Mouse (Mus musculus) cerebellum, adult 9-11 months (tissue): ENCODE measurements at regions not wholly inside any gene's neighbourhood (a gene's known extent, or its start where the extent isn't known, plus 50 kb on each side); places are given as distances from the start of the nearest gene placed in this dataset.

Experiments used
- DNase-seq: peaks from one replicate; pipeline ENCODE4 v3.0.0; 2022

DNA sequence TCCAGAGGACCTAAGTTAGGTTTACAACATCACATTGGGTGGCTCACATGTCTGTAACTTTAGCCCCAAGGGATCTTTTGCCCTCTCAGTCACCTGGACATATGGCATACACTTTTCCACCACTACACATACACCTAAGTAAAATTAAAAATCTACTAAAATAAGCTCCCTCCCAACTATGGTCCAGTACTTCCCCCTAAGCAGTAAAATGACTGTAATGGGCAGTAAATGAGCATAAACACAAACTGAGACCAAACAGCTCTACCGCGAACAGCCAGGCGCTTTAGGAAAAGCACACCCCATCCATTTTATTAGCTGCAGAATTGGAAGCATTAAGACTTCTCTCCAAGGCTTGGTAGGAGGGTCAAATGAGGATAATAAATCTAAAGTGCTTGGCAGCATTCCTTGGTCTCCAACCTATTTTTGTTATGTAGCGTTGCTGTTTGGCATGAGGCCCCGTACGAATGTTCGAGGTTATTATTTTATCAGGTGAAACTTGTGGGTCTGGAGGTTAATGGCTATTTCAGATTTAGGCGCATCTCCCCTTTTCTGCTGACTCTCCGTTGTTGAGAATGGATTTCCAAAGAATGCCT, 157.5 kb upstream of the Eif4g2 start:
- DNase-seq = no peak

GRCm38 (mm10) chr7:111237819-111238218, 155.0 kb upstream of the Eif4g2 start:
- no peak for DNase-seq

- DNase-seq = no peak
These were observed 147.8 kb upstream of the Eif4g2 start for GRCm38 (mm10) chr7:111230630-111231029.

DNA sequence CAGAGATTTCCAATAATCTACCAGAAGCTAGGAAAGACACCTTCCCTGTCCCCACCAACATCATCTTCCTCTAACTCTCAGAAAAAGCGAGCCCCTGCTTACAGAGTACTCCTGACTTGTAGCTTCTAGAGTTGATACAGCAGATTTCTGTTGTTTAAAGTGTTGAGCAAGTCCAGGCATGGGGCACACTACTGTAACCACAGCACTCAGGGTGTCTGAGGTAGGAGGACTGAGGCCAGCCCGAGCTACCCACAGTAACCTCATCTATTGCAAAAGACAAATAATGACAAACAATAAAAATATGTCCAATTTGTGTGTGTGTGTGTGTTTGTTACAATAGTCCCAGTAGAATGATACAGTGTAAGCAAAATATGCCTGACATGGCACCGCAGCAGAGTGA, 144.3 kb upstream of the Eif4g2 start:
- DNase-seq = no peak

DNA sequence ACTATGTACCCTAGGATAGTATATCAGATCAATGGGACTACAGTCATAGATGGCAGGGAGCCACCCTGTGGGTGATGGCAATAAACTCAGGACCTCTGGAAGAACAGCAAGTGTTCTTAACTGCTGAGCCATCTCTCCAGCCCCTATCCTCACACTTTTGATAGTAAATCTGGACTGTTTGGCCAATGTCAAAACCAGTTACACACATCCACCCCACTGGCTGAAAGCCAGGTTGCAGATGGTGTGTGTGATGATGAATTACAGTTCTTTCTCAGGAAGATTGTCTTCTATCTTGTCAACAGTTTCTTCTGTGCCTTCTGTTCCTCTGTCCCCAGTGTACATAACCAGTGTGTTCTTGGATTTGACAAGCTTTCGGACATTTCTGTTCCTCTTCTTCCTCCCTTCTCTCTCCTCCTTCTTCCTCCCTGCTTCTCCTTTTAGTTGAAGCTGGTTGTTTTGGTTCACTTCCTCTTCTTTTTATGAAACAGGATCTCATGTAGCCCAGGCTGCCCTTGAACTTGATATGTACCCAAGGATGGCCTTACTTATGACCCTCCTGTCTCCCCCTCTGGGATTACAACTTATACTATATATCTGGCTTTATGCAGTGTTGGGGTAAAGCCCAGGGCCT, 143.3 kb upstream of the Eif4g2 start:
- no peak for DNase-seq

GRCm38 (mm10) chr7:111215586-111215985, 132.8 kb upstream of the Eif4g2 start:
- no peak for DNase-seq

- no peak for DNase-seq
These were observed 131.5 kb upstream of the Eif4g2 start for GRCm38 (mm10) chr7:111214226-111214906.

- DNase-seq = no peak
These were observed 129.4 kb upstream of the Eif4g2 start for GRCm38 (mm10) chr7:111212188-111212587.

DNA sequence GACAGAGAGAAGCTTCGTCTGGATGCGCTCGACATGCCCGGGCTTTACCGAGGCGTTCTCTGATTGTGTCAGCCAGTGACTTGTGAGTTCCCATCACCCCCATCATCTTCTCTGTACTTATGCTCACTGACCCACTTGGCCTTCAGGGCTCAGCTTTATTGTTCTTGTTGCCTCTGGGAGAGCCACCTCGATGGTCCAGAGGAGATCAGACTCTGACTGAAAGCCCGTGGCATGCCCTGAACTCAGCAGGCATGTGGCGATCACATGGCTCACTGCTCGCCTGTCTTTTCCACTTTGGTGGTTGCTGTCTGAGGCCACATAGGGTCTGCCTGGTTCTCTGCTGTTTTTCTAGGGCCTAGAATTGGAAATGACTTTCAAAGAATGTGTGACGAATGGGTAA, 128.8 kb upstream of the Eif4g2 start:
- no peak for DNase-seq

DNA sequence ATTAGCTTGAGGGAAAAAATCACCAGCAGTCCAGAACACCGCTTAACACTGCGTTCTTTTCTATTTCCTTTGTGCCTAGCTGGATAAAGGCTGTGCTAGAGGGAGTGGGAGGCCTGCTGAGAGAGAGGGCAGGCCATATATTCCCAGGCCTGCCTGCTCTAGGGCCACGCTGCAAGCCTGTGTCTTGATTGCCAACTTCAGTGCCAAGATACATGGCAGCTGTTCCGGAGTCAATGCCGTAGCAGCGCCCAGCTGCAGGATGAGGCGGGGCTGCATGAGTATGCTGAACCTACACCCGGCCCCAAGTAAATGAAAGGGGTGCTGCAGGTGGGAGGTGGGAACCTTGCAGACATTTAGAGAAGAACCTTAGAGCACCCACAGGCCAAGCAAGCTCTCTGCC, 127.5 kb upstream of the Eif4g2 start:
- DNase-seq = no peak

DNA sequence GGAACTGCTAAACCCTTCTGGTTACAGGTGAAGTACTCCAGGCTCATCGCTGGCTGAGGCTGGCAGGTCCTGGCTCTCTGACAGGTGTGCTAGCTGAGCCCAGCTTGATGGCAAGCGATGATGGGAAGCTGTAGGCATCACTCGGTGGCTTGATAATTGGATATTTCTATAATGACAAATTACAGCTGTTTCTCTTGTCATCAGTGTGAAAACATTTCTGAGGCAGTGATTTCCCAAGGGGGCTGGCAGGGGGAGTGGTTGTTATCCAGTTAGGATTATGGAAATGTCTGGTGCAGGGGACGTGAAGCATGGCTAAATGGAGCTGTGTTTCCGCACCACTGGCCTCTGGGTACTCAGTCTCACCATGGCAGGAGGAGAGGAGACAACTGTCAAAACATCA, 123.0 kb upstream of the Eif4g2 start:
- DNase-seq = no peak

DNA sequence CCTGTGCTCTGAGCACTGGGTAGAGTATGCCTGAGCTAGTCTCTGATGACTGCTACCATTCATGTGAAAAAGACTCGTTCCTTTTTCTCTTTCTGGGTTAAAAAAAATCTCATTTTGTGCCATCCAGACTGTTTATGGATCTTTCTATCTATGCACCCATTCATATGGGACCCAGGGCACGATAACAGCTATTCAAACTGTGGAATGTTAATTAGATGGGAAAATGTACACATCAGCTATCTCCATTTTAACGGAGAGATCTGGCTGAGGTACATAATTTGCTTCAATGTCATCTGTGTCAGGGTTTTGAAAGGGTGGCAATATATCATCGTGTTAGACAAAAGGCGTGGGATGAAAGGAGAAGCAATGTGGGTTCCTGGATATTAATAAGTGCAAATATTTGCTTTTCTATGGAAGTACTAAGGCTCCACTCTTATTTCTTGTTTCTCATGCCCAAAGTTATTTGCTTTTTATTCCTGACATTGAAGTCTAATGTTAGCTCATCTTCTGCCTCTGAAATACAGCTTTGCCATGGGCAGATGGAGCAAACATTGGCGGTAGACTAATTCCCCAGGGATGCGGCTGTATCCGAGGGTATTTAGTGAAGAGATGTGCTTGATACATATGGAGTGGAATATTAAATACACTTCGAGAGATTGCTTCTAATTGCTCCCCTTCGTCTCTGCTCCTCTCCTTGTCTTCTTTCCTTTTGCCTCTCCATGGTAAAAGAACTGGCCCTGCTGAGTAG, 116.0 kb upstream of the Eif4g2 start:
- no peak for DNase-seq

- DNase-seq = peak; percentile 23
These were observed 108.8 kb upstream of the Eif4g2 start for GRCm38 (mm10) chr7:111191674-111192073.

DNA sequence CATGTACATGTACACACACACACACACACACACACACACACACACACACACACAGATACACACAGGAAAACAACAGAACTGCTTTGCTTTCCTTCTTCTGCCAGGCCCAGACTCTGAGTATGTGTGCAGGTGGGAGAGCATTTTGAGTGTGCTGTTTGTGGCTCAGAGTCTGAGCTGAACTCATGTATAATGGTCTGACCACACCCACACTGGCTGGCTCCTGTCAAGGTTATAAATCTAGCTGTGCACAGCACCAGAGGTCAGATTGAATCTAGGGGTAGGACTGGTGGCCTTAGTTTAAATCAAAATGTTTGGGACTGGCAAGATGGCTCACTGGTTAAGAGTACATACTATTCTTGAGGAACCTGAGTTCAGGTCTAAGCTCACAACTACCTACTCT, 108.4 kb upstream of the Eif4g2 start:
- DNase-seq = no peak

DNA sequence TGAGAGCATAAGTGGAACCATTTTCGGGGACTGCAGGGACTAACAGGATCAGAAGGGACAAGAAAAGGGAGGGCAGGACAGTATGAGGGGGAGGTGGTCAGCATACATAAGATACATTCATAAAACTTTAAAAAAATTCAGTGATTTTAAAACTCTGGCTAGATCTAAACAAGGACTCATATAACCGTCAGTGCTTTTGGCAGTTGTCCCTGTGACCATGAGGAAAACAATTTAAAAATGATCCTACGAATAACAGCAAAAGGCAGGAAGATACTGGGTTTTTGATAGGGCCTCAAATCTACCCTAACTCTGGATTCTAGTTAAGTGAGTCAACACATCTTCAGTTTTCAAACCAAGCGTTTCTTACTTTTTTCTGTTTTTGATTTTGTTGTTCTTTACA, 106.9 kb upstream of the Eif4g2 start:
- no peak for DNase-seq

GRCm38 (mm10) chr7:111185954-111186353, 103.1 kb upstream of the Eif4g2 start:
- DNase-seq = no peak

DNA sequence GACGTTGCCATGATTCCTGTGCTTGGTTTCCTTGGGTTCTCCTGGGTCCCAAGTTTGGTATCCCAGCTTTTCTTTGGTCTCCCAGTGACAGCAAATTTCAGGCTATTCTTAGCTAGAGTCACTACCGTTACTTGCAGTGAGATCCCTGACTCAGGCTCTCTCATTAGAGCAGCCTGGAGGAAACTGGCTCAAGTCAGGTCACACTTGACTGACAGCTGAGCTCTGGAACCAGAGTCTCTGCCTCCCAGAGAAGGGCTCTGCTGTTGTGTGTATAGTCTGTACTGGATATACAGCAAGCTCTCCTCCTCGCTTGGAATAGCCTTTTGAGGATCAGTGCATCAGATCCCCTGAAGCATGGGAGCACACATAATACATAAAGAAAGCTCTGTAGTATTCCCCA, 100.7 kb upstream of the Eif4g2 start:
- DNase-seq = no peak

DNA sequence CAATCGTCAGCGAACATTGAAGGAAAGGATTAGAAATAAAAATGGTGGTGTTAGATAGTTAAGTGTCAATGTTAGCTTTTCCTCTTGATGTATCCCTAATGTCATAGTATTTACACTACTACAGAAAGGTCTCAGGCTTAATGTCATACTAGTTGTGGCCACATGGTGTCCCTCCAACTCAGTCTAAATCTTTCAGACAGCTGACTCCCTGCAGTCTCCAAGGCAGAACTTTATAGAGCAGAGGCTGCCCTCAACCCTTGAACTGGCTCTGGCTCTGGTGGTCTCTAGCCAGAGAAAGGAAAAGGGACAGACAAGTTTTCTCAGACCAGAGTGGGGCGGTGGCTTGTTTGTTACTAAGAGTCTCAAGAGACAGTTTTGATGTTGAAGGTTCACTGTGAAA, 99.5 kb upstream of the Eif4g2 start:
- DNase-seq = no peak

- DNase-seq = no peak
These were observed 96.8 kb upstream of the Eif4g2 start for GRCm38 (mm10) chr7:111179401-111180271.

- no peak for DNase-seq
These were observed 91.7 kb upstream of the Eif4g2 start for GRCm38 (mm10) chr7:111174393-111175124.

- DNase-seq = no peak
These were observed 89.2 kb upstream of the Eif4g2 start for GRCm38 (mm10) chr7:111172061-111172460.
